Mouse (Mus musculus) liver, embryonic 11.5 days (tissue): ENCODE data around the gene Map4k3. TPM values are rescaled to one million over a fixed set of nuclear protein-coding genes. Genes with fewer than 3 reads are reported as not detected.
A peak's percentile ranks its signal among the peaks of the same experiment; 100 is the strongest.

Source experiments
- ATAC-seq: fragments of 200-750 bp; cut with Nextera tagmentation; replicated peaks from 2 replicates; pipeline ENCODE4 v1.8.0; 2017; ENCODE audit warnings: moderate number of reproducible peaks, mild to moderate bottlenecking, moderate TSS enrichment, moderate library complexity; ENCODE audit not compliant: low FRiP score
- DNase-seq: peaks from one replicate; pipeline ENCODE4 v3.0.0-alpha.2; 2017; ENCODE audit warnings: low spot score
- H3K27ac ChIP-seq: fragments of 300-500 bp; sonication (generic); 2 replicates; pipeline ENCODE4 v1.5.1; 2014; ENCODE audit warnings: mild to moderate bottlenecking, low read depth, low read length, control low read depth
- H3K27me3 ChIP-seq: fragments of 300-500 bp; sonication (generic); replicated peaks from 2 replicates; pipeline ENCODE4 v1.6.1; 2014; ENCODE audit warnings: low read length, mixed read lengths; ENCODE audit not compliant: control insufficient read depth, insufficient read depth
- H3K36me3 ChIP-seq: fragments of 300-500 bp; sonication (generic); 2 replicates; pipeline ENCODE4 v1.6.1; 2014; ENCODE audit warnings: mild to moderate bottlenecking, low read length, moderate library complexity, mixed read lengths; ENCODE audit not compliant: control insufficient read depth, insufficient read depth
- H3K4me1 ChIP-seq: fragments of 300-500 bp; sonication (generic); replicated peaks from 2 replicates; pipeline ENCODE4 v1.6.1; 2014; ENCODE audit warnings: low read length, mixed read lengths; ENCODE audit not compliant: control insufficient read depth, insufficient read depth
- H3K4me2 ChIP-seq: fragments of 300-500 bp; sonication (generic); 2 replicates; pipeline ENCODE4 v1.6.1; 2014; ENCODE audit warnings: mild to moderate bottlenecking, control low read depth, moderate library complexity
- H3K4me3 ChIP-seq: fragments of 300-500 bp; sonication (generic); 2 replicates; pipeline ENCODE4 v1.5.1; 2014; ENCODE audit warnings: low read depth, low read length, control low read depth
- H3K9ac ChIP-seq: fragments of 300-500 bp; sonication (generic); 2 replicates; pipeline ENCODE4 v1.6.1; 2014; ENCODE audit warnings: low read depth, low read length, control low read depth
- H3K9me3 ChIP-seq: fragments of 300-500 bp; sonication (generic); 2 replicates; pipeline ENCODE4 v1.6.1; 2016; ENCODE audit warnings: low read length, inconsistent platforms, mixed read lengths; ENCODE audit not compliant: control insufficient read depth
- WGBS: fragments of 180-500 bp; shearing (Covaris S2); extraction: QIAGEN DNeasy Blood & Tissue Kit; methylation state at CpG from one replicate; pipeline ENCODE4 v1.1.7; 2014; 5-methylcytosine and 5-hydroxymethylcytosine counted together
- polyA plus RNA-seq: library from polyadenylated mRNA; unstranded; fragments of >200 nt; fragmentation: Nextera tagmentation; extraction: Ambion mirVana; gene quantifications from 2 replicates; pipeline ENCODE4 v1.2.1, GENCODE M21; 2014

Map4k3 gene
- polyA plus RNA-seq, 1 experiment from 2014 or later: 9.9 TPM

- WGBS: 76% methylated on average over 13 of the region's 13 CpGs
- peaks cover 7% of the 10 kb centered on the region; the same call in 1 of the 2 replicates for H3K36me3 ChIP-seq
- no peaks in the 10 kb centered on the region for H3K9me3 ChIP-seq
- DNase-seq: no peak
- H3K27ac ChIP-seq: no peak overlapping the region
- no peaks in the 10 kb centered on the region for H3K27me3 ChIP-seq
- no peak overlapping the region for H3K4me3 ChIP-seq
- H3K4me1 ChIP-seq: no peaks in the 10 kb centered on the region
- H3K9ac ChIP-seq: no peak overlapping the region
- no peak for ATAC-seq
- no peak overlapping the region for H3K4me2 ChIP-seq
Observed at GRCm38 (mm10) chr17:80644567-80644966, 83.7 kb downstream of the Map4k3 start.

- Histone ChIP-seq H3K4me2 (no peak overlapping the region), H3K4me1 (no peaks in the 10 kb centered on the region), H3K9ac (no peak overlapping the region), H3K4me3 (no peak overlapping the region), H3K36me3 (no peaks in the 10 kb centered on the region), H3K27ac (no peak overlapping the region), H3K9me3 (no peaks in the 10 kb centered on the region), H3K27me3 (no peaks in the 10 kb centered on the region)
- DNase-seq (no peak), ATAC-seq (0 out of 2 replicates have a peak, but pooled peaks have one; percentile 31)
- 71% methylated on average over 8 of the region's 8 CpGs for WGBS
Observed at GRCm38 (mm10) chr17:80638121-80638520, 90.2 kb downstream of the Map4k3 start.

GRCm38 (mm10) chr17:80635794-80636193 is 92.5 kb downstream of the Map4k3 start:
- Histone ChIP-seq H3K4me1 (no peaks in the 10 kb centered on the region), H3K4me2 (no peak overlapping the region), H3K36me3 (peaks cover 2% of the 10 kb centered on the region; the same call in 1 of the 2 replicates), H3K27ac (no peak overlapping the region), H3K4me3 (no peak overlapping the region), H3K27me3 (no peaks in the 10 kb centered on the region), H3K9me3 (no peaks in the 10 kb centered on the region), H3K9ac (no peak overlapping the region)
- ATAC-seq: no peak
- WGBS: 76% methylated on average over 1 of the region's 1 CpGs
- DNase-seq: no peak

GRCm38 (mm10) chr17:80632846-80633245 is 95.4 kb downstream of the Map4k3 start:
- DNase-seq: no peak
- Histone ChIP-seq H3K9ac (no peak overlapping the region), H3K36me3 (peaks cover 2% of the 10 kb centered on the region; the same call in 1 of the 2 replicates), H3K9me3 (no peaks in the 10 kb centered on the region), H3K27ac (no peak overlapping the region), H3K4me2 (no peak overlapping the region), H3K4me1 (no peaks in the 10 kb centered on the region), H3K27me3 (no peaks in the 10 kb centered on the region), H3K4me3 (no peak overlapping the region)
- 88% methylated on average over 5 of the region's 5 CpGs for WGBS
- ATAC-seq: no peak

GRCm38 (mm10) chr17:80632354-80632753 is 95.9 kb downstream of the Map4k3 start:
- Histone ChIP-seq H3K4me3 (no peak overlapping the region), H3K9me3 (no peaks in the 10 kb centered on the region), H3K9ac (no peak overlapping the region), H3K4me2 (no peak overlapping the region), H3K27ac (no peak overlapping the region), H3K27me3 (no peaks in the 10 kb centered on the region), H3K36me3 (peaks cover 2% of the 10 kb centered on the region; the same call in 1 of the 2 replicates), H3K4me1 (no peaks in the 10 kb centered on the region)
- 88% methylated on average over 4 of the region's 4 CpGs for WGBS
- DNase-seq: no peak
- ATAC-seq: no peak

GRCm38 (mm10) chr17:80631028-80631427 is 97.3 kb downstream of the Map4k3 start:
- Histone ChIP-seq H3K4me2 (no peak overlapping the region), H3K4me3 (no peak overlapping the region), H3K9me3 (no peaks in the 10 kb centered on the region), H3K27me3 (no peaks in the 10 kb centered on the region), H3K36me3 (peaks cover 2% of the 10 kb centered on the region; the same call in 1 of the 2 replicates), H3K4me1 (no peaks in the 10 kb centered on the region), H3K27ac (no peak overlapping the region), H3K9ac (no peak overlapping the region)
- ATAC-seq (no peak), DNase-seq (no peak)
- WGBS: 90% methylated on average over 3 of the region's 3 CpGs

GRCm38 (mm10) chr17:80624979-80625378 is 103.3 kb downstream of the Map4k3 start:
- Histone ChIP-seq H3K9me3 (no peaks in the 10 kb centered on the region), H3K4me2 (no peak overlapping the region), H3K9ac (no peak overlapping the region), H3K4me1 (no peaks in the 10 kb centered on the region), H3K36me3 (no peaks in the 10 kb centered on the region), H3K27ac (no peak overlapping the region), H3K27me3 (no peaks in the 10 kb centered on the region), H3K4me3 (no peak overlapping the region)
- DNase-seq (no peak), ATAC-seq (no peak)

GRCm38 (mm10) chr17:80621691-80622090 is 106.6 kb downstream of the Map4k3 start:
- Histone ChIP-seq H3K36me3 (no peaks in the 10 kb centered on the region), H3K4me3 (no peak overlapping the region), H3K4me1 (no peaks in the 10 kb centered on the region), H3K27ac (no peak overlapping the region), H3K4me2 (no peak overlapping the region), H3K9ac (no peak overlapping the region), H3K9me3 (no peaks in the 10 kb centered on the region), H3K27me3 (no peaks in the 10 kb centered on the region)
- ATAC-seq (no peak), DNase-seq (no peak)
- WGBS: 82% methylated on average over 4 of the region's 4 CpGs

GRCm38 (mm10) chr17:80620786-80621423 is 107.4 kb downstream of the Map4k3 start:
- no peak overlapping the region for H3K4me2 ChIP-seq
- ATAC-seq: peak; percentile 51; the same call in 1 of the 2 replicates
- no peaks in the 10 kb centered on the region for H3K27me3 ChIP-seq
- DNase-seq: peak; percentile 52
- H3K4me3 ChIP-seq: no peak overlapping the region
- no peaks in the 10 kb centered on the region for H3K9me3 ChIP-seq
- no peaks in the 10 kb centered on the region for H3K36me3 ChIP-seq
- no peak overlapping the region for H3K9ac ChIP-seq
- no peak overlapping the region for H3K27ac ChIP-seq
- WGBS: 62% methylated on average over 5 of the region's 5 CpGs
- no peaks in the 10 kb centered on the region for H3K4me1 ChIP-seq
